Mouse (Mus musculus): ENCODE data around the gene Ndufa3.

DNA sequence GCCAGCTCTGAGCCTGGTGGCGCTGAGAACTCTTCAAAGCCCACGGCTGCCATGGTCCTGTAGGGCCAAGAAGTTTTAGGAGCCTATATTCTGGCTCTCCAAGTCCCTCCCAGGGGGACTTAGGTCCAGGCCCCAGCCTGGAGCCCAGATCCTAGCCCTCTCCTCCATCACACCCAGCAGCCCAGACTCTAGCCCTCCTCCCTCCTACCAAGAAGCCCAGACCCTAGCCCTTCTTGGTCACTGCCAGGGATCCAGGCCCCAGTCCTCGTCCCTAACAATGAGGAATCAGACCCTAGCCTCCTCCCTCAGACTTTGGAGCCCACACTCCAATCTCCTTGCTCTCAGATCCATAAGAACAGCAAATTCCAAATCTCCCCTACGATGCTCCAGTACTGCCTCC, 11.9 kb downstream of the Ndufa3 start:
- TF ChIP-seq NRF1 (IDR thresholded peaks at IDR 0.05; ENCODE audit: insufficient read depth, low read depth, low read length, poor library complexity, severe bottlenecking) (no peak), CHD2 (IDR thresholded peaks at IDR 0.05; ENCODE audit: low read length) (no peak), EP300 (IDR thresholded peaks at IDR 0.05; ENCODE audit: low read depth in 1 of 2, low read length in 2 of 2) (no peak), ZC3H11A (IDR thresholded peaks at IDR 0.05; ENCODE audit: low read depth, low read length) (no peak), SMC3 (IDR thresholded peaks at IDR 0.05; ENCODE audit: low read depth, low read length) (no peak), ETS1 (IDR thresholded peaks at IDR 0.05; ENCODE audit: low read depth, low read length) (no peak), CTCF (IDR thresholded peaks at IDR 0.05 in 2 of 3, conservative IDR thresholded peaks at IDR 0.05 in 1 of 3; ENCODE audit: control insufficient read depth in 1 of 3, insufficient read depth in 1 of 3, low read depth in 2 of 3, low read length in 3 of 3, poor library complexity in 1 of 3, severe bottlenecking in 1 of 3) (no peak), POLR2A (IDR thresholded peaks at IDR 0.05; ENCODE audit: control insufficient read depth in 1 of 2, insufficient read depth in 1 of 2, low read depth in 1 of 2, low read length in 2 of 2, poor library complexity in 1 of 2) (no peak)
